Mouse (Mus musculus): ENCODE results near the gene Dusp27. TPM values are rescaled to one million over a fixed set of nuclear protein-coding genes. Genes with fewer than 3 reads are reported as not detected.

The Dusp27 gene
- total RNA-seq, 4 experiments from 2014 or later: 36.3 to 55.0 (median 43.5) TPM

DNA sequence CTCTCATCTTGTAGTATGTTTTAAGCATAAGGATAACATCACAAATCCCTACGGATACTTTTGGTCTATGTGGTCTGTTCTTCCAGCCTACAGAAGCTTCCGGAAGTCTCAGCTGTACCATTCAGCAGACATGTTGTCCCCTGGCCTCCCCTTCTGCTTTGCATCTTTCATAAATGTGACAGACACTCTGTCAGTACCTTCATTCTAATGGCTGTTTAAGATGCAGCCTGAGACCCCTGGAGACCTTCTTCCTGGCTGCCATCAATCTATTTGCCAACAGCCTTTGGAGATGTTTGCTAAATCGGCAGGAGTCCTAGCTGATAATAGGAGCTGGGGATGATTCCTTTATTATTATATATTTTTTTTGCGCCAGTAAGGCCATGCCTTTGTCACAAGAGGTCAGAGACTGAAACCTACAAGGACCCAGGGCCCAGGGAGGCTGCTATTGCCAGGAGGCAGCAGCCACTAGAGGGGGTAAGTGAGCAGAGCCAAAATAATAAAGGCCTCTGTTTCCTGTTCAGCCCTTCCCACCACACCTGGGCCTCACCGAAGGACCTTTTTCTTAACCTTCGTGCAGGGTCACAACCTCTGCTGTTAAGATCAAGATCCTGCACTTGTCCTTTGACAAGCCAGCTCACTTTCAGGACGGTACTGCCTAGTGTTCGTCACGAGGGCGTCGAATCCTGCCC lies 24.7 kb downstream of the Dusp27 start:
- no peak for DNase-seq (ENCODE audit: low spot score)

DNA sequence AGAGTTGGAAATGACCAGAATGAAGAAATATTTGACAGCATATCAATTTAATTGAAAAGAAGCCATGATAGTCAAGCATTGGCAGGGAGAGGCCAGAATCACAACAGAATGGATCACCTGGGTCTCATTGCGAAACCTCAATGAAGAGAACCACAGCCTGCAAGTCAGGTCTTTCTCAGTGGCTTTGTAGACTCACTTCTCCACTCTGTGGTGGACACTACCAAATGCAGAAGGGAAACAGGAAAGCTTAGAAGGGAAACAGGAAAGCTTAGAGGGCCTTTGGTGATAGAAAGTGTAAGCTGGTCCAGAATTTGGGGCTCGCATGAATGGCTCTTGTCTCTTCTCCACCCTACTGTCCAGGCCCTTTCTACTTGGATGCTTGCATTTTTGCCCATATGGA lies 29.6 kb downstream of the Dusp27 start:
- DNase-seq (ENCODE audit: low spot score): no peak

DNA sequence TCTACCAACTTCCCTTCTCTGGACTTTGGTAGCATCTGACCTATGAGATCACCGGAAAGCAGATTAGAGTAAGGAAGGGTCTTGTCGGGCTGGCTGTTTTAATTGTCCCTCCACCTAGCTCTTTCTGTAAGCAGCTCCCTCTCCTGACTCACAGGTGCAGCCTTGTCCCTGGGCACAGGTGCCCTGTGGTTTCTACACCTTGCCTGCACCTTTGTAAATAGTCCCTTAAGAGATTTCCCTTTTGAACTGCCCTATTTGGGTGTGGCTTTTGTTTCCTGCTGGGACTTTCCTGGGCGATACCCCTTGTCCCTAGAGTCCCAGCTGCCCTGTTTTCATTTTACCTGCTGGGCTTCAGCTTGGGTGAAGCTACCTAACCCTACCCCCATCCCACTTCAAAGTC lies 33.3 kb downstream of the Dusp27 start:
- no peak for DNase-seq (ENCODE audit: low spot score)

DNA sequence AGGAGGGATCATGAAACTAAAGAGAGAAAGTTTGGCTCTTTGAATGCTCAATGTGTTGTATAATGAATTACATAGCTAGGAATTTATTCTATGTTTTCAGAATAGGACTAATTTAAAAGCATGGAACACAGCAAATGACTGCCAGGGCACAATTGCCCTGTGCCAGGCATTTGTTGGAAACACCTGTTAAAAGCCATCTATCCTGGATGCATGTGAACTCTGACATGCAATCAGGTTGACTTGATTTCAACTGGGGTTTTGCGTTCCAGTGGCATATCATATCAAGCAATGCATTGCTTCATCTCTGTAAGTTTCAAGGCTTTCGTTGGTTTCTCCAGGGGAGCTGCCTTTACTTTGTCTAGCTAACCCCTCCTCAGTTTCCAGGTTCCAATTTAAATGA lies 37.4 kb downstream of the Dusp27 start:
- no peak for DNase-seq (ENCODE audit: low spot score)

DNA sequence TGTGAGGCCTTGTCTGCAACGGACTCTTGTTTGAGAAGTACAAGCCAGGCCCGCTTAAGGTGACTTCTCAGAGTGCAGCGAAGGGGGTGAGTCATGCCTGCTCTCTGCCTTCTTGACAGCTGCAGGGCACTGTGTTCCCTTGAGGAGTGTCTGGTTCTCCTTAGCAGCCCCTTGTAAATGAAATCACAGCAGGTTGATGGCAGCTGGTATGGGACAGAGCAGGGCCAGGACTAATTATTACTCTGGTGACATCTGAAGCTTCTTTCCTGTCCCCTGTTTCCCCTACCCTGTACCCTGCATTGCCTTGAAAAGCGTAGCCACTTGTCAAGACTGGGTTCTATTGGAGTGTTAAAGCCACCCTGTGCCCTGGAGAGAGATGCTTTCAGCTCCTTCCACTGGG lies 38.0 kb downstream of the Dusp27 start:
- no peak for DNase-seq (ENCODE audit: low spot score)

DNA sequence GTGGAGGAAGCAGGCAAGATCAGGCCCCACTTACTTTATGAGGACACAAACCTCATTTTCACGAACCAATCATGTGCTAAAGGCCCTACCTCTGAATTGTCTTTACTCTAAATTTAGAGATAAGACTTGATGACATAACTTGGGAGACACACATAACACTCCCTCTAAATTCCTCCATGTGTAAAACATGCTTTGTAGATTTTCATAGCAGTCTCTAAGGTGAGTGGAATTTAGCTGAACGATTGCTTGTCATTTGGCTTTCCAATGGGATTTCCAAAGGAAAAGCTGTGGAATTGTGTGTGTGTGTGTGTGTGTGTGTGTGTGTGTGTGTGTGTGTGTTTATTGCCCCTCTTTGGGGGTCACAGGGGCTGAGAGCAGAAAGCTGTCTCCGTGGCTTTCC lies 38.4 kb downstream of the Dusp27 start:
- no peak for DNase-seq (ENCODE audit: low spot score)

DNA sequence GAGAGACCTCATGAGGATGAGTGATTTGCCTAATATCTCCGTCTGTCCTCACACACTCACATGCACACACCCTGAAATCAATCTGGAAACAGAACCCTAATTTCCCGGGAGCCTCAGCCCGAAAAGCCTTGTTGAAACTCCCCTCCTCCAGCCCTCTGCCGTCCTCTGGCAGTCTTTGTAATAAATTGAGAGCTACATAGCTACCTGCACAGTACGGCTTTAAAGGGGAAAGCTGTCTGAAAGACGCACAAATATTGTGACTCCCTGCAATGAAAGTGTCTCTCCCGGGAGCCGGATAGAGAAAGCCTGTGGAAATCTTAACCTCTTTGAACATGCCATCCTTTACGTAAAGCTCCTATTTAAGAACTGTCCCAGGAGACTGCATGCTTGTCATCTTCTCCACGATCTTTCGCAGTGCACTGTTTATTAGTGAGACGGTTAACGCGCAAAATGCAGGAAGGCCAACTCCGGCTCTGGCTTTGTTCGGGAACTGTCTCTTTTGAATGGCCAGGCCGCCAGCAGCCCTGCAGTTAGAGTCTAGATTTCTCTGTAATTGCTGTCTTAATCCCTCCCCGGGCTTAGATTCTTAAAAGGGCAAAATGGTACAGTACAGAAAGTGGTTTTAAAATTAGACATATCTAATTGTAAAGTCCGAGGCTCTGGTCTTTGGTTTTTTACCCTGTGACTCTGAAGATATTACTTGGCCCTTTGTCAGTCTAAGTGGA lies 39.1 kb downstream of the Dusp27 start:
- no peak for DNase-seq (ENCODE audit: low spot score)

DNA sequence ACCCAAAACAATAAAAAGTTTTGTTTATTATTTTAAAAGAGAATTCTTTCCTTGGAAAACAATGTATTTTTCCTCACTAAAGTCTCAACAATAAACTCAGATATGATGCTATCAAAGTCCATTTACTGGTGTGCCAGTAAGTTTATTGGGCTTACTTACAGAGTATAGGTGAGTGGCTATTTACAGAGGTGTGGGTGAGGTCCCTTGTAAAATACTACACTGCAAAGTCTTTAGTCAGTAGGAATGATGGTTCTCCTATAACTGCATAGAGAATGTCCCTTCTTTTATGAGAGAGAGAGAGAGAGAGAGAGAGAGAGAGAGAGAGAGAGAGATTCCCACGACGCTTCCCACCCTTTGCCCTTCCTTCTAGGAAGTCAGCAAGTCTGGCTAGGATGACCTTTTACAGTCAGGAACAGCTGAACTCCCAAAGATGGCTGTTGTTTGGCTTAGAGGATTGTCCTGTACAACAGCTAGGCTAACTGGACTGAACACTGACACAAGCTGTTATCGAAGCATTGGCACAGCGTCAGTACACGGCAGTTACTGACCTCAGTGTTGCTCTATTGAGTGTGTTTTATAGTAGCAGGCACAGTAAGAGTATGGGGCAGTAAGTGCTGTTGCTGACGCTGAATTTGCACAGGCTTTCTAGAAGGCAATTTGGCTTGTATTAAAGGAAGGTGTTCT lies 50.5 kb downstream of the Dusp27 start:
- no peak for DNase-seq (ENCODE audit: low spot score)

DNA sequence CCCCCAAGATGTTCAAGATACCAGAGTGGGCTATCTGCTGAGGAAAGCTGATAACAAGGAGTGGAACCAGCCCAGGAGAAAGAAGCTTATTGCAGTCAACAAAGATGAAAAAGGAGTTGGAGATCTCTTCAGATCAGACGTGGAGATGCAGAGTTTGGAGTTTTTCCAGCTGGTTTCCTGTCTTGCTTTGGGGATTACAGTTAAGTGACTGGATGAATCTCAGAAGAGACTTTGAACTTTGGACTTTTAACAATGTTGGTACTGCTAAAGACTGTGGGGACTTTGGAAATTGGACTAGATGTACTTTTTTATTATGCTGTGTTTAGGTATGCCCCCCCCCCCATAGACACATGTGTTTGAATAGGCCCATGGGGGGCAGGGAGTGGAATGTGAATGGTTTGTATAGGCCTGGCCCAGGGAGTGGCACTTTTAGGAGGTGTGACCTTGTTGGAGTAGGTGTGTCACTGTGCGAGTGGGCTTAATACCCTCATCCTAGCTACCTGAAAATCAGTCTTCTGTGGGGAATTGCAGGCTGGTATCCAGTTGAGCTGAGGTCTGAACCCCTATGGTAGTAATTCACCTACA lies 59.8 kb downstream of the Dusp27 start:
- no peak for DNase-seq (ENCODE audit: low spot score)

DNA sequence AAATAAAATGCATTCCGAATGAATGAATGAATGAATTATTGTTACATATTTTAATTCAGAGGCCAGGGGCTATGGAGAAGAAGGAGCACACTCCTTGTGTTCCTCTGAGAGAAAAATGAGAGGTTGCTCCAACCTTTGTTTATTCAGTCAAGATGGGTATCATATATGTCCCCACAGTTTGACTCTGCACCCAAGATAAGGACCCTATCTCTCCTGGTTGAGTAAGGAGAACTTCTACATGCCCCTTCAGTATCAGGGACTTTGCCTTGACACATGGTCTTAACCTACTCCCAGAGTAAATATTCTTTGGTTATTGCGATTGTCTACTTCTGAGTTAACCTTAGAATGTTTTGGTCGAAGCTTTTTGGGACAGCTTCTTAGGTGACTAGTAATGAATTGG lies 63.9 kb downstream of the Dusp27 start:
- no peak for DNase-seq (ENCODE audit: low spot score)

DNA sequence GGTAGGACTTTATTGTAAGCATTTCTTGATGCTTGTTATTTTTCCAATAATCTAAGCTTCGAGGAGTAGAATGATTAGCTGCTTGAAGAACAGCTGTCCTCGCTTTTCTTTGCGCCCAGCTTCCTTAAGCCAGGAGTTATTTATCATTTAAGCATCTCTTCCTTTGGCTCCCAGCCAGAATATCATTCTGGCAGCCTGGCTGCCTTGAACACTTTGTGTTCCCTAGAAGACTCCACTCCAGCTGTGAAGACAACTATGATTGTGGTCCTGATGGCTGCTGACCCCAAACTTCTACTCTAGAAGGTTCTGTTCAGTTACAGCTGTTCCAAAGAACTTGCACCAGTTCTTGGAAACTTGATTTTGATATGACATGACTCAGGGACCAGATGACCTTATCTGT lies 66.2 kb downstream of the Dusp27 start:
- no peak for DNase-seq (ENCODE audit: low spot score)

DNA sequence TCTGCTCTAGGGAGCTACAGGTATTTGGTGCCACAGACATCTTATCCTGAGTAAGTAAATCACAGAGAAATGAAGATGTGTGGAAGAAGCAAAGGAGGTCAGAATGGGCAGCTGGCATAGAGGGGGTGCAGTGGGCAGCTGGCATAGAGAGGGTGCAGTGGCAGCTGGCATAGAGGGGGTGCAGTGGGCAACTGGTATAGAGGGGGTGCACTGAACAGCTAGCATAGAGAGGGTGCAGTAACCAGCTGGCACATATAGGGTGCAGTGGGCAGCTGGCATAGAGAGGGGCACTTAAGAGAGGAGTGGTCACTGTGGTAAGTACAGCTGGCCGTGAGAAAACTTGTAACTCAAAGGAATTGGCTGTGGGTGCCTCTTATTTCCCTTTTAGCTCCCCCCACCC lies 67.3 kb downstream of the Dusp27 start:
- DNase-seq (ENCODE audit: low spot score): no peak

DNA sequence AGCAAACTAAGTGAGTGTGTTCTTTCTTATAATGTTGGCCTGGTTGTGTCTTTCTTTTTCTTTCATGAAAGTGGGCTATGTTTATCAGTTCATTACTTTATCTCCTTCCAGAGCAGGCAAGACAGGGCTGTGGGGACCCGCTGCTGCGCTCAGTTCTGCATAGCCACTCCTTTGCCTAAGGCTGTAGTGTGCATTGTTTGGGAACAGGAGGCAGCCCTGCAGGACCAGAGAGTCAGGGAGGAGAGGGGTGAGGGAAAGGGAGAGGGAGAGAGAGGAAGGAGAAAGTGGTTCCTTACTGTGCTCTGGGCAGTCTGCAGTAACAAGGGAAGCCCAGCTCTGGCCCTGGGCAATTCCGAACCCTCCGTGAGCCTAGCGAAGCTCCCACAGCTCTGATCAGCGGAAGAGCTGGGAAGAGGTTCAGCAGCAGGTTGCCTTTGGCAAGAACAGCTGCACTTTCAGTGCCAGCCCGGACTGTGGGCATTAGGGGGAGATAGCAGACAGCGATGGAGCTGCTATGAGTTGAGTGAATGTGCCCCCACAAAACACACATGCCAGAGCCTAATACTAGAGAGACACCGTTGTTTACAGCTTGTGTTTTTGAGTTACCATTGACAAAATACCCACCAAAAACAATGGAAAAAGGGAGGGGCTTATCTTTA lies 71.5 kb downstream of the Dusp27 start:
- DNase-seq (ENCODE audit: low spot score): no peak

DNA sequence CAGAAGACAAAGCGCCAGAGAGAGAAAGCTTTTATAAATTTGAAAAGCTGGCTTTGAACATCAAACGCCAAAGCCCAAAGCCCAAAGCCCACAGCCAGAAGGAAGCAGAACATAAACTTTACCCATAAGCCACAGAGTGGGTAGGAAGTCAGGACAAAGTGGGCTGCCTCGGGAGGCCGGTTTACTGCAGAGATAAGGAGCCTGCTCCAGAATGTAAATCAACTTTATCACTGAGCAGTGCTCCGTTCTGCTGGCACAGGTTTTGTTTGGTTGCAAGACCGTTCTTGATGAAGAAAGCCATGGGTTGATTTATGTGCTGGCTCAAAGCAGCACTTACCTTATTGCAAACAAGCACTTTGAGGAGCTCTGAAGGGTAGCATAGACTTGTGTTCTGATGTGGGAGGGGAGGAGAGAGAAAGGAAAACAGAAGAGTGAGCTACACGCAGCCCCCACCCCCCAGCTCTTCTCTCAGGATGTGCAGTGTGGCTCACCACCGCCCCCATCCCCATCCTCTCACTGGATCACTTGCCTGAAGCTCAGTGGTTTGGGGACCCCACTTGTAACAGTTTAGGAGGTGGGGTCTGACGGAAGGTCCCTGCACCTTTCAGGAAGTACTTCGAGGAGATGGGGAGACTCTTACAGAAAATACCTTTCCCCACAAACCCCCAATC lies 74.3 kb downstream of the Dusp27 start:
- DNase-seq (ENCODE audit: low spot score): no peak

DNA sequence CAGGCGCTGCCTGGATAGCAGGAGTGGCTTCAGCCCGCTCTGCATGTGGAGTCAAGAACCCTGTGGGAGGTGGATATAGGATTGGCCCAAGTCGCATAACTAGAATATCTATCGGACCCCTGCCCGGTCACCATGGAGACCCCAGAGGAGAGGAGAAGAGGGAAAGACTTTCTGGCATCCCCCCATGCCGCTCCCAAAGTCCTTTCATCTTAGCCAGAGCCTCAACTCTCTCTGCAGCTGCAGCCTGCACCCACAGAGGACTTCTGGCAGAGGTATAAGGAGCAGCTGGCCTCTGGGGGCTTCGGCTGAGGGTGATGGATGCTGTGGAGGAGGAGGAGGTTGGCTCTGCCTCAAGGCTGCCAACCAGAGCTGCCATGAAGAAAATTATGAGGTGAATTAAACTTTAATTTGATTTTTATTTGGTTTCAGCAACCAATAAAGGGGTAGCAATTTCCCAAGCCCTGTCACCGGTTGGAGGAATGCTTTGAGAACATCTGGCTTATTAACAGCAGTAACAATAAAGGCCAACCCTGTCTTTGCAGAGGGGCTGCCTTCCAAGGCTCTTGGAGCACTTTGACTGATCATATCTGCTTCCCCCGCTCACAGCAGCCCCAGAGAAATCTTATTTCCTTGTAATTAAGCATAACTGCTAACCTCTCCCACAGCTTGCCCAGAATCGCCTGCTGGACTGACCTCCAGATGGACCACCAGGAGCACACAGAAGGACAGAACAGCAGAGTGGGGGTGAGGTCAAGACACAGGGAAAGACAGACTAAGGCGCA lies 78.5 kb downstream of the Dusp27 start:
- no peak for DNase-seq (ENCODE audit: low spot score)

DNA sequence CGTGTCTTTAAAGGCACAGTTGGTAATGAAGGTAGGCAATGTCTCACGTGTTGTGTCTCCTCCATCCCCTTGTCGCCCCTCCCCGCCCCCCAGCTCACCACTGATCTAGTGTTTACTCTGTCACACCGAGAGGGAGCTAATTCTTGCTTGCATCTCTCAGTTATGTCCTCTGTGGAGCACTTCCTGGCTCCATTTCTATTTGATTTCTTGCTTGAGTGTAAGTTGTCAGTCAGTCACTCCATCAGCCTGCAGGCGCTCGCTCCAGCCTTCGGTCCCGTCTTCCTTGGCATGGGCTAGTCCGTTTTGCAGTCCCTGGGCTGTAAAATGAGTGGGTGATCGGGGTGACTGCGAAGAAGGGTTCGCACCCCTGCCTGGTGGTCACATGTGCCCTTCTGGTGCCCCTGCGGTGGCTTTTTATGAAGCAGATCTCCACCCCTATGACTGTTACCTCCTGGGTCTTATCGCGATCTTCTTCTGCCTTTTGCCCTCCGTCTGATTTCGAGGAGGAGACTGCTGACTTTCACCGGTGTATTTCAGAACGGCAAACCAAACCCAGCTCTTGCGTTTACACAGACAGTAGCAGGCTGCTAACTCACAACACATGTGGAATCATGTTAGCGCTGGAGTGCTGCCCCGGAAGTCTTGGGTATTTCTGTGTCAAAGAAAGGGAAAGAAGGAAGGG lies 79.4 kb downstream of the Dusp27 start:
- DNase-seq (ENCODE audit: low spot score): no peak

Data from heart, adult 8-10 months (tissue).